Mouse (Mus musculus): Measurements from ENCODE around the gene Miga2.

GRCm38 (mm10) chr2:30416649-30416965 is 52.6 kb downstream of the Miga2 start:
- no peak for TF ChIP-seq CTCF (conservative IDR thresholded peaks at IDR 0.05; ENCODE audit: insufficient read depth, insufficient read length, low read depth, low read length)
- TF ChIP-seq POLR2A (IDR thresholded peaks at IDR 0.05; ENCODE audit: low read depth, low read length), result no peak

All from kidney, adult 2 months (tissue).